Mouse (Mus musculus) heart, postnatal 10 days (tissue): ENCODE measurements at regions not wholly inside any gene's neighbourhood (a gene's known extent, or its start where the extent isn't known, plus 50 kb on each side); places are given as distances from the start of the nearest gene placed in this dataset.
A peak's percentile ranks its signal among the peaks of the same experiment; 100 is the strongest.

Source experiments
- DNase-seq, 2 experiments: peaks; one replicate each; pipeline ENCODE4 v3.0.0; 2021
- intact Hi-C: fragments of 180-260 bp; cut with DNase I; formaldehyde crosslinking; loops from one replicate; pipeline ENCODE4 v1.15.1; 2025

GRCm38 (mm10) chr8:109012655-109013054 lies 481.2 kb upstream of the Pmfbp1 start:
- intact Hi-C loops: loop anchor here (10.0 kb wide), 1 partner anchor 438 kb away; no protein-coding TSS in a partner anchor
- DNase-seq: no peak

- DNase-seq: no peak
- intact Hi-C loops: loop anchor here (10.0 kb wide), 1 partner anchor 439 kb away; no protein-coding TSS in a partner anchor
These were observed 480.2 kb upstream of the Pmfbp1 start for GRCm38 (mm10) chr8:109013577-109013976.

- intact Hi-C loops: loop anchor here (10.0 kb wide), 1 partner anchor 440 kb away; no protein-coding TSS in a partner anchor
These were observed 479.1 kb upstream of the Pmfbp1 start for GRCm38 (mm10) chr8:109014746-109015145.

GRCm38 (mm10) chr8:109019565-109019964 lies 474.3 kb upstream of the Pmfbp1 start:
- no peak for DNase-seq
- intact Hi-C loops: loop anchor here (10.0 kb wide), 1 partner anchor 445 kb away; no protein-coding TSS in a partner anchor

More at GRCm38 (mm10) chr8:109014746-109015145, 479.1 kb upstream of the Pmfbp1 start:
- DNase-seq: peak; percentile 38 to 55

GRCm38 (mm10) chr8:109020102-109020501 lies 473.7 kb upstream of the Pmfbp1 start:
- no peak for DNase-seq
- intact Hi-C loops: no loop called here

GRCm38 (mm10) chr8:109027923-109028322 lies 465.9 kb upstream of the Pmfbp1 start:
- no peak for DNase-seq

GRCm38 (mm10) chr8:109053608-109054007 lies 440.2 kb upstream of the Pmfbp1 start:
- DNase-seq: no peak
- intact Hi-C loops: no loop called here

More at GRCm38 (mm10) chr8:109027923-109028322, 465.9 kb upstream of the Pmfbp1 start:
- intact Hi-C loops: no loop called here

GRCm38 (mm10) chr8:109059152-109059551 lies 434.7 kb upstream of the Pmfbp1 start:
- DNase-seq: no peak
- intact Hi-C loops: no loop called here

GRCm38 (mm10) chr8:109062376-109062775 lies 431.5 kb upstream of the Pmfbp1 start:
- intact Hi-C loops: no loop called here

GRCm38 (mm10) chr8:109073715-109074114 lies 420.1 kb upstream of the Pmfbp1 start:
- no peak for DNase-seq
- intact Hi-C loops: no loop called here

More at GRCm38 (mm10) chr8:109062376-109062775, 431.5 kb upstream of the Pmfbp1 start:
- DNase-seq: no peak

GRCm38 (mm10) chr8:109075006-109075405 lies 418.8 kb upstream of the Pmfbp1 start:
- DNase-seq: peak; percentile 5 to 7
- intact Hi-C loops: no loop called here

- intact Hi-C loops: no loop called here
- no peak for DNase-seq
These were observed 414.6 kb upstream of the Pmfbp1 start for GRCm38 (mm10) chr8:109079223-109079622.

GRCm38 (mm10) chr8:109081295-109081694 lies 412.5 kb upstream of the Pmfbp1 start:
- intact Hi-C loops: loop anchor here (1.0 kb wide), 1 partner anchor 24 kb away; no protein-coding TSS in a partner anchor
- peak; percentile 70 for DNase-seq

- intact Hi-C loops: no loop called here
These were observed 408.7 kb upstream of the Pmfbp1 start for GRCm38 (mm10) chr8:109085134-109085533.

GRCm38 (mm10) chr8:109087781-109088180 lies 406.0 kb upstream of the Pmfbp1 start:
- intact Hi-C loops: no loop called here
- DNase-seq: no peak

More at GRCm38 (mm10) chr8:109085134-109085533, 408.7 kb upstream of the Pmfbp1 start:
- DNase-seq: no peak

- intact Hi-C loops: no loop called here
- DNase-seq: no peak
These were observed 394.2 kb upstream of the Pmfbp1 start for GRCm38 (mm10) chr8:109099671-109100070.

- DNase-seq: no peak
- intact Hi-C loops: no loop called here
These were observed 392.4 kb upstream of the Pmfbp1 start for GRCm38 (mm10) chr8:109101416-109101815.

- intact Hi-C loops: loop anchor here (1.0 kb wide), 1 partner anchor 24 kb away; no protein-coding TSS in a partner anchor
- DNase-seq: peak in 1 of 2 experiments; percentile 1
These were observed 389.0 kb upstream of the Pmfbp1 start for GRCm38 (mm10) chr8:109104798-109105326.

- intact Hi-C loops: loop anchor here (1.0 kb wide), 1 partner anchor 24 kb away; no protein-coding TSS in a partner anchor
- DNase-seq: peak; percentile 9 to 27
These were observed 388.1 kb upstream of the Pmfbp1 start for GRCm38 (mm10) chr8:109105693-109106092.

- DNase-seq: peak in 1 of 2 experiments; percentile 1
- intact Hi-C loops: no loop called here
These were observed 386.9 kb upstream of the Pmfbp1 start for GRCm38 (mm10) chr8:109106971-109107370.

- intact Hi-C loops: no loop called here
- DNase-seq: peak in 1 of 2 experiments; percentile 2
These were observed 386.1 kb upstream of the Pmfbp1 start for GRCm38 (mm10) chr8:109107762-109108161.

GRCm38 (mm10) chr8:109109390-109109789 lies 384.4 kb upstream of the Pmfbp1 start:
- DNase-seq: no peak
- intact Hi-C loops: no loop called here
